In the genomic region with DNA sequence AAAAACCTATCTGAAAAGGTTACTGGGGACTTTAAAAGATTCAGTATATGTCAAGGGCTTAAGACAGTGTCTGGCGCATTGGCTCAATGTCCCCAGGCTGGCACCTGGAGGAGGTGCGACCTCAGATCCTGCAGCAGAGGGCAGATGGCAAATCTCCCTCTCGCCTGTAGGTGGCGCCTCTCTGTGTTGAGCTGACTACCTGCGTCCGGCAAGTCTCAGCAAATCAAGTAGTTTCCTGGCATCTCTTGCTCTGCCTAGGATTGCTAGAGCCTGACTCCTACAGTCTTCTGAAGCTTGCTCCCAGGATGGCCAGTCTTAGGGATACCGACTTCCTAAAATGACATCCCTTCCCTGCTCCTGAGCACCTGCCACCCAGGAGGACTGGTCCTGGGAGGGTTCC, we compare ENCODE assay signal across 7 mouse cellular contexts. TPM values are rescaled to one million over a fixed set of nuclear protein-coding genes. Genes with fewer than 3 reads are reported as not detected.
A peak's percentile ranks its signal among the peaks of the same experiment; 100 is the strongest.
DNase-seq lines count a peak whose midpoint lies in the region; TF ChIP-seq lines count a peak whose summit lies in the region.

No protein-coding gene starts in this region.

- no peak overlapping the region for H3K27ac ChIP-seq in bone marrow macrophage, adult 2 months (ENCODE audit: insufficient read depth, low read depth, low read length)

- no peaks in the 10 kb centered on the region for H3K4me1 ChIP-seq in bone marrow macrophage, adult 2 months (ENCODE audit: control insufficient read depth, insufficient read depth, low read length)

- TF ChIP-seq POLR2A in bone marrow macrophage, adult 2 months (IDR thresholded peaks at IDR 0.05; ENCODE audit: borderline replicate concordance, low read depth, low read length): no peak

- peak; percentile 53 for TF ChIP-seq CTCF in bone marrow macrophage, adult 2 months (IDR thresholded peaks at IDR 0.05; ENCODE audit: low read depth, low read length)

- H3K4me3 ChIP-seq in bone marrow macrophage, adult 2 months (ENCODE audit: insufficient read depth, low read length): no peak overlapping the region

- DNase-seq in right cerebral cortex, adult 18-20 months: peak; percentile 22
- no peak for DNase-seq in right cerebral cortex, postnatal 25 days
- DNase-seq in frontal cortex, postnatal 25 days (ENCODE audit: low spot score in 2 of 2): peak; percentile 14 to 29
- DNase-seq in kidney, postnatal 14 days: peak; percentile 78
- peak; percentile 75 for DNase-seq in lung, postnatal 36 days
- peak; percentile 45 to 70 for DNase-seq in spleen, adult 18-20 months

RNA-seq across cellular contexts. Expression of gene Skap1, which starts 25.6 kb away (rescaled TPM):
- polyA plus RNA-seq in bone marrow macrophage, adult 2 months (2012; ENCODE audit: insufficient read depth, insufficient read length, missing spikeins): not detected in 2 replicates
